Mouse (Mus musculus) subcutaneous adipose tissue, adult 2 months (tissue): ENCODE measurements around the gene Ppard. TPM values are rescaled to one million over a fixed set of nuclear protein-coding genes. Genes with fewer than 3 reads are reported as not detected.

ENCODE experiments used
- polyA plus RNA-seq: library from polyadenylated mRNA; depleted of rRNA; stranded (reverse); fragments of >200 nt; gene quantifications from 2 replicates; pipeline ENCODE4 v1.2.3, GENCODE M21; 2012; ENCODE audit warnings: low replicate concordance; rRNA removed

Gene Ppard
- 34.5 and 43.9 TPM in 2 replicates for polyA plus RNA-seq

GRCm38 (mm10) chr17:28232475-28233060 is at the start of gene Ppard:
Gene Ppard, plus strand, starts transcription at chr17:28232700.

GRCm38 (mm10) chr17:28207591-28208313 is 24.7 kb upstream of the Ppard start, which contains the start of gene Def6:
Gene Def6, plus strand, starts transcription at chr17:28207778.

DNA sequence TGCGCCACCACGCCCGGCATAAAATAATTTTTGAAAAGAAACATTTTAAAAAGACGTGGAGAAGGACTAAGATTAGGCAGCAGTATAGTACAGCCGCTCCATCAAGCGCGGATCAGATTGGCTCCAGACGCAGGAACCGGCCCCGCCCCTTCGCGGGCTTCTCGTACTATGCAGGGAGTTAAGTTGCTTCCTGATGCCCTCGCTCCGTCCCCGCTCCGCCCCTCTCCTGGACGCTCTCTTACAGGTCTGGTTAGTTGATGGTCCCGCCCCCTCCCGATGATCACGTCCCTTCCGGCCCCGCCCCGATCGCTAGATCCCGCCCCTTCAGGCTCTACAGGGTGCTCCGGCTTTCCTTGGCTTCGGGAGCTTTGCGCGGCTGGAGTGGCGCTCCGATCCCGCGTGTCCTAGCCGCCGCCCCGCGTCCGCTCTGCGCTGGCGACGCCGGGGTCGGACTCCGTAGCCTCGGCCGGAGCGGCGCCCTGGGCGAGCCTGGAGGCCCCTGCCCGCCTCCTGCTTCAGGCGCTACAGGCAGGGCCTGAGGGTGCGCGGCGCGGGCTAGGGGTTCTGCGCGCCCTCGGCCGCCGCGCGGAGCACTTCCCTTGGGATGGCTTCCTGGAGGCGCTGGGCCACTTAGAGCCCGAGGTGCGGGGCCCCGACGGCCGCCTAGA is 80.8 kb downstream of the Ppard start, which contains the start of gene Fance:
Fance (plus strand) TSS at position 308 of the 668 bp plus-strand sequence.

DNA sequence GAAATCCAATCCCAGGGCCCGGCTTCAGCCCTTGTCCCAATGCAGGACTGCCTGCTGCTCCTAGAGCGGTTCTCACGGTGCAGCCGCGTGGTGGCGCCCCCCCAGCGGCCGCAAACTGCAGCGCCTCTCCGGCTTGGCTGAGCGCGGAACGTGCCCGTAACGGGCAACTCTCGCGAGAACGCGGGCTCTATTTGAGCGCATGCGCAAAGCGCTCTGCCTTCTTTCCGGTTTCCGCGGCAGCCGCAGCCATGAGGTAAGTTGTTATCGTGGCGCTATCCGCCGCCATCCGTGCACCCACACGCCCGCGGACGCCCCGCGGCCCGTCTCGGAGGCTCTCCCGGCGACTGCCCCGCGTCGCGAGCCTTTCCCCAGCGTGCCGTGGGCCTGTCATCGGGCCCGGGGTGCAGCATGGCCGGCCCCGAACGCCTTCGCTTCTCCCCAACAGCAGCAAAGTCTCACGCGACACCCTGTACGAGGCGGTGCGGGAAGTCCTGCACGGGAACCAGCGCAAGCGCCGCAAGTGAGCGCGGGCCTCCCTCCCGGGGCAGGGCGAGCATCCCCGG is 95.9 kb downstream of the Ppard start, which contains the start of gene Rpl10a:
Rpl10a (plus strand) TSS at position 106 of the 563 bp plus-strand sequence.

GRCm38 (mm10) chr17:28350466-28351352 is 118.2 kb downstream of the Ppard start, which contains the start of gene Tead3:
Gene Tead3, minus strand, starts transcription at chr17:28350817.

Other genes starting within 250 kb of the Ppard start
- gene Tcp11, start 152.1 kb upstream of the Ppard start, polyA plus RNA-seq: 0.27 and 3.8 TPM in 2 replicates
- gene Scube3, start 90.6 kb upstream of the Ppard start, polyA plus RNA-seq: 0.80 and 1.3 TPM in 2 replicates
- gene Zfp523, start 55.6 kb upstream of the Ppard start, polyA plus RNA-seq: 46.5 and 79.3 TPM in 2 replicates
- 6.2 and 10.1 TPM in 2 replicates for gene Def6, start 24.9 kb upstream of the Ppard start, polyA plus RNA-seq
- gene Fance, start 80.8 kb downstream of the Ppard start, polyA plus RNA-seq: 10.3 and 22.8 TPM in 2 replicates
- gene Rpl10a, start 95.8 kb downstream of the Ppard start, polyA plus RNA-seq: 1,149 and 3,794 TPM in 2 replicates
- 8.7 and 47.1 TPM in 2 replicates for gene Tead3, start 118.1 kb downstream of the Ppard start, polyA plus RNA-seq
- gene Tulp1, start 132.5 kb downstream of the Ppard start, polyA plus RNA-seq: 1.4 and 4.7 TPM in 2 replicates